Mouse (Mus musculus) limb, embryonic 11.5 days (tissue): ENCODE measurements around the gene Ahcyl2. TPM values are rescaled to one million over a fixed set of nuclear protein-coding genes. Genes with fewer than 3 reads are reported as not detected.

Experiments used
- ATAC-seq: fragments of 200-750 bp; cut with Nextera tagmentation; 2 replicates; pipeline ENCODE4 v1.8.0; 2017; ENCODE audit warnings: low read depth; ENCODE audit not compliant: insufficient number of reproducible peaks, low FRiP score, low TSS enrichment
- DNase-seq: peaks from one replicate; pipeline ENCODE4 v3.0.0-alpha.2; 2015; ENCODE audit warnings: low spot score
- H3K27ac ChIP-seq: fragments of 300-500 bp; sonication (generic); replicated peaks from 2 replicates; pipeline ENCODE4 v1.5.1; 2014; ENCODE audit warnings: low read depth, mild to moderate bottlenecking, low read length
- H3K27me3 ChIP-seq: fragments of 300-500 bp; sonication (generic); 2 replicates; pipeline ENCODE4 v1.6.1; 2014; ENCODE audit warnings: mild to moderate bottlenecking, low read length, mixed read lengths; ENCODE audit not compliant: control insufficient read depth, insufficient read depth
- H3K36me3 ChIP-seq: fragments of 300-500 bp; sonication (generic); 2 replicates; pipeline ENCODE4 v1.6.1; 2014; ENCODE audit warnings: mild to moderate bottlenecking, low read length, moderate library complexity, mixed read lengths; ENCODE audit not compliant: control insufficient read depth, insufficient read depth
- H3K4me1 ChIP-seq: fragments of 300-500 bp; sonication (generic); 2 replicates; pipeline ENCODE4 v1.6.1; 2014; ENCODE audit warnings: low read length, mixed read lengths; ENCODE audit not compliant: control insufficient read depth, insufficient read depth
- H3K4me2 ChIP-seq: fragments of 300-500 bp; sonication (generic); 2 replicates; pipeline ENCODE4 v1.6.1; 2014; ENCODE audit warnings: low read depth, mild to moderate bottlenecking, moderate library complexity; ENCODE audit not compliant: severe bottlenecking
- H3K4me3 ChIP-seq: fragments of 300-500 bp; sonication (generic); 2 replicates; pipeline ENCODE4 v1.5.1; 2014; ENCODE audit warnings: low read depth, low read length
- H3K9ac ChIP-seq: fragments of 300-500 bp; sonication (generic); 2 replicates; pipeline ENCODE4 v1.6.1; 2014; ENCODE audit warnings: mild to moderate bottlenecking, low read length
- H3K9me3 ChIP-seq: fragments of 300-500 bp; sonication (generic); 2 replicates; pipeline ENCODE4 v1.6.1; 2016; ENCODE audit warnings: low read length; ENCODE audit not compliant: control insufficient read depth
- WGBS: fragments of 180-500 bp; shearing (Covaris S2); extraction: QIAGEN DNeasy Blood & Tissue Kit; methylation state at CpG from one replicate; pipeline ENCODE4 v1.1.7; 2014; 5-methylcytosine and 5-hydroxymethylcytosine counted together
- polyA plus RNA-seq: library from polyadenylated mRNA; unstranded; fragments of >200 nt; fragmentation: Nextera tagmentation; extraction: Ambion mirVana; gene quantifications from 2 replicates; pipeline ENCODE4 v1.2.1, GENCODE M21; 2014

Ahcyl2 gene
- polyA plus RNA-seq, 1 experiment from 2014 or later, result 16.5 TPM

GRCm38 (mm10) chr6:29902256-29902655 is 134.4 kb downstream of the Ahcyl2 start:
- Histone ChIP-seq H3K4me1 (no peaks in the 10 kb centered on the region), H3K36me3 (peaks cover 2% of the 10 kb centered on the region; the same call in 1 of the 2 replicates), H3K9ac (no peak overlapping the region), H3K4me3 (no peak overlapping the region), H3K27me3 (no peaks in the 10 kb centered on the region), H3K4me2 (no peak overlapping the region), H3K27ac (no peak overlapping the region), H3K9me3 (no peaks in the 10 kb centered on the region)
- WGBS, result 87% methylated on average over 2 of the region's 2 CpGs
- ATAC-seq (no peak), DNase-seq (no peak)

GRCm38 (mm10) chr6:29903343-29903914 is 135.6 kb downstream of the Ahcyl2 start:
- no peak overlapping the region for H3K27ac ChIP-seq
- H3K9ac ChIP-seq, result no peak overlapping the region
- DNase-seq, result no peak
- no peaks in the 10 kb centered on the region; the same call in 1 of the 2 replicates for H3K36me3 ChIP-seq
- no peak overlapping the region for H3K4me3 ChIP-seq
- no peak overlapping the region for H3K4me2 ChIP-seq
- H3K27me3 ChIP-seq, result no peaks in the 10 kb centered on the region
- H3K4me1 ChIP-seq, result no peaks in the 10 kb centered on the region
- no peaks in the 10 kb centered on the region for H3K9me3 ChIP-seq
- 86% methylated on average over 3 of the region's 3 CpGs for WGBS
- ATAC-seq, result no peak

- H3K9ac ChIP-seq, result no peak overlapping the region
- no peak overlapping the region for H3K27ac ChIP-seq
- ATAC-seq (no peak), DNase-seq (no peak)
- 86% methylated on average over 3 of the region's 3 CpGs for WGBS
- peaks cover 3% of the 10 kb centered on the region; the same call in 1 of the 2 replicates for H3K36me3 ChIP-seq
- no peaks in the 10 kb centered on the region for H3K9me3 ChIP-seq
- H3K4me2 ChIP-seq, result no peak overlapping the region
- H3K4me3 ChIP-seq, result no peak overlapping the region
- no peaks in the 10 kb centered on the region for H3K27me3 ChIP-seq
- no peaks in the 10 kb centered on the region for H3K4me1 ChIP-seq
Observed at GRCm38 (mm10) chr6:29904281-29904680, 136.5 kb downstream of the Ahcyl2 start.

GRCm38 (mm10) chr6:29910631-29911030 is 142.8 kb downstream of the Ahcyl2 start:
- no peak overlapping the region for H3K4me3 ChIP-seq
- ATAC-seq (no peak), DNase-seq (no peak)
- no peaks in the 10 kb centered on the region for H3K9me3 ChIP-seq
- 98% methylated on average over 3 of the region's 3 CpGs for WGBS
- no peak overlapping the region for H3K9ac ChIP-seq
- no peak overlapping the region for H3K4me2 ChIP-seq
- H3K4me1 ChIP-seq, result no peaks in the 10 kb centered on the region
- no peaks in the 10 kb centered on the region for H3K27me3 ChIP-seq
- peaks cover 3% of the 10 kb centered on the region; the same call in 1 of the 2 replicates for H3K36me3 ChIP-seq
- H3K27ac ChIP-seq, result no peak overlapping the region

GRCm38 (mm10) chr6:29913673-29914072 is 145.9 kb downstream of the Ahcyl2 start:
- WGBS, result 40% methylated on average over 1 of the region's 1 CpGs
- DNase-seq, result no peak
- ATAC-seq, result no peak
- Histone ChIP-seq H3K4me1 (no peaks in the 10 kb centered on the region), H3K36me3 (peaks cover 3% of the 10 kb centered on the region; the same call in 1 of the 2 replicates), H3K9ac (no peak overlapping the region), H3K9me3 (no peaks in the 10 kb centered on the region), H3K4me2 (no peak overlapping the region), H3K27me3 (0 out of 2 replicates have a peak, but pooled peaks cover 2% of the 10 kb centered on the region), H3K4me3 (no peak overlapping the region), H3K27ac (no peak overlapping the region)

GRCm38 (mm10) chr6:29914136-29914535 is 146.3 kb downstream of the Ahcyl2 start:
- H3K4me1 ChIP-seq, result no peaks in the 10 kb centered on the region
- H3K4me3 ChIP-seq, result no peak overlapping the region
- ATAC-seq, result no peak

GRCm38 (mm10) chr6:29915836-29916235 is 148.0 kb downstream of the Ahcyl2 start:
- DNase-seq (no peak), ATAC-seq (no peak)
- 39% methylated on average over 9 of the region's 9 CpGs for WGBS
- Histone ChIP-seq H3K36me3 (no peaks in the 10 kb centered on the region), H3K4me2 (no peak overlapping the region), H3K4me1 (no peaks in the 10 kb centered on the region), H3K4me3 (no peak overlapping the region), H3K27me3 (peaks cover 2% of the 10 kb centered on the region; the same call in 1 of the 2 replicates), H3K27ac (no peak overlapping the region), H3K9ac (no peak overlapping the region), H3K9me3 (no peaks in the 10 kb centered on the region)

More at GRCm38 (mm10) chr6:29914136-29914535, 146.3 kb downstream of the Ahcyl2 start:
- peaks cover 2% of the 10 kb centered on the region; the same call in 1 of the 2 replicates for H3K27me3 ChIP-seq
- no peak overlapping the region for H3K9ac ChIP-seq
- no peak for DNase-seq
- H3K36me3 ChIP-seq, result no peaks in the 10 kb centered on the region
- no peaks in the 10 kb centered on the region for H3K9me3 ChIP-seq
- H3K4me2 ChIP-seq, result no peak overlapping the region
- no peak overlapping the region for H3K27ac ChIP-seq

- ATAC-seq, result peak; percentile 97
- peaks cover 2% of the 10 kb centered on the region; the same call in 1 of the 2 replicates for H3K27me3 ChIP-seq
- H3K4me3 ChIP-seq, result peak within 1 kb of the TSS; percentile 59
- no peaks in the 10 kb centered on the region for H3K36me3 ChIP-seq
- no peak within 1 kb of the TSS for H3K27ac ChIP-seq
- peak; percentile 98 for DNase-seq
- no peaks in the 10 kb centered on the region for H3K9me3 ChIP-seq
- peak within 1 kb of the TSS; percentile 63 for H3K9ac ChIP-seq
- H3K4me1 ChIP-seq, result no peaks in the 10 kb centered on the region
- peak within 1 kb of the TSS; percentile 77 for H3K4me2 ChIP-seq
- under 1% methylated on average over 65 of the region's 67 CpGs for WGBS
Observed at GRCm38 (mm10) chr6:29916530-29917382, 148.9 kb downstream of the Ahcyl2 start, which contains the start of gene Strip2. TSS of gene Strip2 (plus strand) at chr6:29917012.
